Mouse (Mus musculus): ENCODE measurements around the gene Gm5916. TPM values are rescaled to one million over a fixed set of nuclear protein-coding genes. Genes with fewer than 3 reads are reported as not detected.

The Gm5916 gene
- polyA plus RNA-seq (2015; fragmentation: Nextera tagmentation; extraction: Ambion mirVana) = not detected in 2 replicates

DNA sequence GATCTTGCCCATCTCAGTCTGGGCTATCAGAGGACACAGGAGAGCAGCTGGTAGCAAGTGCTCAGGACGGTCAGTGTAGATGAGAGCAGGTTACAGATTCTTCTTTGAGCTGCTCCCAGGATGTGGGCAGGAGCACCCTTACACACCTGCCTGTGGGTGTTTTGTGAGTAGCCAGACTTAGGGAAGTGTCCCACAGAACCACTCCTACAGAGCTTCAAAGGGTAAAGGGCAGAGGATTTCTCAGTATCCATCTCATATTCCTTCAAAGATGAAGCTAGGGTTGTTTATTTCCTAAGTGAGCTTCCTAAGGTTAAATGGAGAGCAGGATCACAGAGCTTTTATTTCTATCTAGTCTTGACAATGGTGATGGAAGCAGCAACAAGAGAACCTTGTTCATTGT lies at the start of gene Gm5916:
Gene Gm5916 (minus strand): TSS at position 101 of the 400 bp plus-strand sequence.
- no peak for ATAC-seq
- H3K9me3 ChIP-seq (ENCODE audit: control insufficient read depth, low read length) = no peaks in the 10 kb centered on the region
- H3K36me3 ChIP-seq (ENCODE audit: control insufficient read depth, insufficient read depth, low read length) = no peaks in the 10 kb centered on the region
- H3K9ac ChIP-seq (ENCODE audit: low read depth, low read length) = no peak within 1 kb of the TSS
- 75% methylated on average over 1 of the region's 1 CpGs for WGBS
- no peak within 1 kb of the TSS for H3K27ac ChIP-seq (ENCODE audit: low read length)
- no peak within 1 kb of the TSS for H3K4me2 ChIP-seq (ENCODE audit: low read depth, low read length)
- no peaks in the 10 kb centered on the region for H3K27me3 ChIP-seq (replicated peaks; ENCODE audit: control insufficient read depth, insufficient read depth, low read length)
- no peaks in the 10 kb centered on the region for H3K4me1 ChIP-seq (ENCODE audit: control insufficient read depth, insufficient read depth, low read length)
- no peak within 1 kb of the TSS for H3K4me3 ChIP-seq (ENCODE audit: low read length)

Other genes with a start within 250 kb of the Gm5916 start
- gene 9230113P08Rik, start 220.4 kb downstream of the Gm5916 start, polyA plus RNA-seq (2015; fragmentation: Nextera tagmentation; extraction: Ambion mirVana) = not detected in 2 replicates

Data from intestine, embryonic 16.5 days (tissue).